9 mouse cellular contexts compared by ENCODE assay signal in the genomic region with DNA sequence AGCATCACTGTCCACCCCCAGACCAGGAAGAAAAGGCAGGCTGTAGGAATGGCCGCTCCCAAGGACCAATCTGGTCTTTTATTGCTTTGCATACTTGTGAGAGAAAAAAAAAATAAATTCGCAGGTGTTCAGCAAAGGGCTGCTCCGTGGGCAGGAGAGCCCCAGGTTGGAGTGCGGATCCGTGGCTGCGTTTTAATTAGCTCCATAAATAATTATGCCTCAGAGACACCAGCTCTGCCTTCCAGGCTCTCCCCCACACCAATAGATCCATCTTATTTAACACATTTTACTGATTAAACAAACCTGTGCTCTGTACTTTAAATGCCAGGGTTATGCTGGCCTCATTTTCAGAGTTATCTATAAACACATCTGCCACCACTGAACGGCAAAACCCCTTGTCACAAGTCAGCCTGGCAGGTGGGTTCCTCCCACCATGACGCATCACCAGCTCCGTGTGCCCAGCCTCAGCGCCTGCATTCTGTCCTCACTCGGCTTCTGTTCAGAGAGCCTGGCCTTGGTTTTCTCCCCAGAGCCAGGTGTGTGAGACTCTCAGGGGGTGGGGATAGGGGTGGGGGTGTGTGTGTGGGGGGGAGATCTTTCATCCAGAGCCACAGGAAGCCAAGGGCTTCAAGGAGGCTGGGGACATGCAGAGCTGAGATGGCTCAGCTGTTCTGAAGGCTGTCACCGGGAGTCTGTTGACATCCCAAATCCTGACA.
A peak's percentile ranks its signal among the peaks of the same experiment; 100 is the strongest.
DNase-seq lines count a peak whose midpoint lies in the region; ATAC-seq and TF ChIP-seq lines count a peak whose summit lies in the region.
"Had no signal": no experiment of that assay in that cellular context is flagged by ENCODE, and none has a peak within 500 bp of the region (broad histone marks: within the 10 kb centered on the region; RNA-seq: fewer than 3 reads in every experiment).

No protein-coding gene starts in this region.

- H3K4me1 ChIP-seq in lung, embryonic 14.5 days (ENCODE audit: insufficient read depth): no peaks in the 10 kb centered on the region
- H3K4me1 ChIP-seq in forebrain, embryonic 11.5 days (replicated peaks; ENCODE audit: control insufficient read depth, insufficient read depth, low read length): peaks cover 8% of the 10 kb centered on the region; the same call in 1 of the 2 replicates
- H3K4me1 ChIP-seq in intestine, embryonic 14.5 days (replicated peaks; ENCODE audit: control insufficient read depth, insufficient read depth, low read length): peaks cover 8% of the 10 kb centered on the region
- H3K4me1 ChIP-seq in midbrain, postnatal 0 days (ENCODE audit: insufficient read depth, low read length): peaks cover 11% of the 10 kb centered on the region

- WGBS in lung, embryonic 14.5 days: 8% methylated on average over 12 of the region's 12 CpGs
- 12% methylated on average over 12 of the region's 12 CpGs for WGBS in forebrain, embryonic 11.5 days
- WGBS in intestine, embryonic 14.5 days: 8% methylated on average over 12 of the region's 12 CpGs
- 11% methylated on average over 12 of the region's 12 CpGs for WGBS in midbrain, postnatal 0 days

- peak overlapping the region; percentile 28; the same call in 1 of the 2 replicates for H3K4me3 ChIP-seq in lung, embryonic 14.5 days (ENCODE audit: low read depth, low read length)
- H3K4me3 ChIP-seq in forebrain, embryonic 11.5 days (ENCODE audit: low read depth, low read length): peak overlapping the region; percentile 46
- H3K4me3 ChIP-seq in intestine, embryonic 14.5 days (ENCODE audit: low read depth, low read length): peak overlapping the region; percentile 29
- H3K4me3 ChIP-seq in midbrain, postnatal 0 days (ENCODE audit: low read depth, low read length): no peak overlapping the region
- H3K4me3 ChIP-seq: myocyte had no signal

- no peaks in the 10 kb centered on the region for H3K9me3 ChIP-seq in lung, embryonic 14.5 days (ENCODE audit: low read depth, low read length)
- H3K9me3 ChIP-seq in forebrain, embryonic 11.5 days (ENCODE audit: control insufficient read depth, low read length): no peaks in the 10 kb centered on the region
- no peaks in the 10 kb centered on the region for H3K9me3 ChIP-seq in intestine, embryonic 14.5 days (ENCODE audit: control insufficient read depth, low read length)
- no peaks in the 10 kb centered on the region for H3K9me3 ChIP-seq in midbrain, postnatal 0 days (ENCODE audit: low read length)

- ATAC-seq in lung, embryonic 14.5 days (ENCODE audit: insufficient read depth): no peak
- peak; percentile 53 for ATAC-seq in forebrain, embryonic 11.5 days (replicated peaks; ENCODE audit: low FRiP score)
- ATAC-seq in intestine, embryonic 14.5 days (replicated peaks; ENCODE audit: low FRiP score, low TSS enrichment, low read depth): peak; percentile 58
- 0 out of 2 replicates have a peak, but pooled peaks have one; percentile 50 for ATAC-seq in midbrain, postnatal 0 days (ENCODE audit: low FRiP score)

- TF ChIP-seq CTCF in lung, embryonic 14.5 days (IDR thresholded peaks at IDR 0.05; ENCODE audit: low read depth): no peak
- TF ChIP-seq CTCF in midbrain, postnatal 0 days (IDR thresholded peaks at IDR 0.05): no peak

- no peaks in the 10 kb centered on the region for H3K36me3 ChIP-seq in lung, embryonic 14.5 days (ENCODE audit: insufficient read depth)
- no peaks in the 10 kb centered on the region for H3K36me3 ChIP-seq in forebrain, embryonic 11.5 days (ENCODE audit: control insufficient read depth, insufficient read depth, low read length)
- H3K36me3 ChIP-seq in intestine, embryonic 14.5 days (ENCODE audit: control insufficient read depth, insufficient read depth, low read length): no peaks in the 10 kb centered on the region
- H3K36me3 ChIP-seq in midbrain, postnatal 0 days (ENCODE audit: insufficient read depth, low read length): no peaks in the 10 kb centered on the region

- DNase-seq in lung, embryonic 14.5 days: no peak
- no peak for DNase-seq in lung, postnatal 4 days
- DNase-seq in forebrain, embryonic 11.5 days (ENCODE audit: low spot score): no peak
- peak; percentile 54 for DNase-seq in intestine, embryonic 14.5 days (ENCODE audit: low spot score)
- peak; percentile 49 for DNase-seq in midbrain, postnatal 0 days (ENCODE audit: low spot score)
- no peak for DNase-seq in cerebellum, postnatal 10 days
- no peak for DNase-seq in gastrocnemius, postnatal 10 days
- no peak for DNase-seq in urinary bladder, adult 18-20 months (ENCODE audit: low spot score in 2 of 2)

- H3K4me2 ChIP-seq in lung, embryonic 14.5 days: peak overlapping the region; percentile 59
- H3K4me2 ChIP-seq in forebrain, embryonic 11.5 days (ENCODE audit: low read depth, low read length, severe bottlenecking): peak overlapping the region; percentile 88
- H3K4me2 ChIP-seq in intestine, embryonic 14.5 days (ENCODE audit: low read length): peak overlapping the region; percentile 82
- peak overlapping the region; percentile 49 for H3K4me2 ChIP-seq in midbrain, postnatal 0 days (ENCODE audit: low read depth, low read length, poor library complexity, severe bottlenecking)

- H3K27ac ChIP-seq in lung, embryonic 14.5 days (ENCODE audit: low read depth): no peak overlapping the region
- H3K27ac ChIP-seq in forebrain, embryonic 11.5 days (ENCODE audit: low read depth, low read length): no peak overlapping the region
- no peak overlapping the region for H3K27ac ChIP-seq in intestine, embryonic 14.5 days (ENCODE audit: low read depth)
- H3K27ac ChIP-seq in midbrain, postnatal 0 days (ENCODE audit: low read depth, low read length): no peak overlapping the region

- H3K9ac ChIP-seq in lung, embryonic 14.5 days: no peak overlapping the region
- H3K9ac ChIP-seq in forebrain, embryonic 11.5 days (ENCODE audit: low read length): peak overlapping the region; percentile 70
- H3K9ac ChIP-seq in intestine, embryonic 14.5 days (ENCODE audit: low read length): no peak overlapping the region
- H3K9ac ChIP-seq in midbrain, postnatal 0 days (replicated peaks; ENCODE audit: low read length, poor library complexity, severe bottlenecking): no peak overlapping the region; the same call in 1 of the 2 replicates

- peaks cover 13% of the 10 kb centered on the region; the same call in 1 of the 2 replicates for H3K27me3 ChIP-seq in lung, embryonic 14.5 days (ENCODE audit: insufficient read depth, low read length)
- H3K27me3 ChIP-seq in forebrain, embryonic 11.5 days (ENCODE audit: control insufficient read depth, insufficient read depth, low read length): no peaks in the 10 kb centered on the region; the same call in 1 of the 2 replicates
- no peaks in the 10 kb centered on the region for H3K27me3 ChIP-seq in intestine, embryonic 14.5 days (replicated peaks; ENCODE audit: control insufficient read depth, insufficient read depth, low read length)
- H3K27me3 ChIP-seq in midbrain, postnatal 0 days (ENCODE audit: insufficient read depth, low read length): no peaks in the 10 kb centered on the region

Comparison
In these comparisons a context has a peak if more than half of its experiments do, and no peak if none do; other contexts are left out.
1. DNase-seq: peak in intestine, embryonic 14.5 days (single experiment) and midbrain, postnatal 0 days (single experiment); none in lung, embryonic 14.5 days (single experiment), lung, postnatal 4 days (0 of 2), forebrain, embryonic 11.5 days (single experiment), cerebellum, postnatal 10 days (0 of 2), gastrocnemius, postnatal 10 days (single experiment) and urinary bladder, adult 18-20 months (0 of 2).
2. Peak in every context shown above with its lines, with median percentiles within 50 percentile points of each other: H3K4me2 ChIP-seq.